27 mouse cellular contexts compared by ENCODE assay signal in the genomic region with DNA sequence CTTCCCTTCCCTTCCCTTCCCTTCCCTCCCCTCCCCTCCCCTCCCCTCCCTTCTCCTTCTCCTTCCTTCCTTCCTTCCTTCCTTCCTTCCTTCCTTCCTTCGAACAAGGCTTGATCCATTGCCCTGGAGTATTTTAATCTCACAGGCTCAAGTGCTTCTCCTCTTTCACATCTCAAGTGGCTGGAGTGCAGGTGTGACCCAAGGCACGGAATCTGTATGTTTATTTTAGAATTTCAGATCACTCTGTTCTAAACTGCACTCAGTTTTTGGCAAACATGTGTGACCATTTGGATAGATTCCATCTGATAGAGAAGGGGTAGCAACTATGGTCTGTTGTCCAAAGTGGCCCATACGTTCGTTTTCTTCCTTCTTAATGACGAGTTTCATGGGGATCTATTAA. TPM values are rescaled to one million over a fixed set of nuclear protein-coding genes. Genes with fewer than 3 reads are reported as not detected.
"Had no signal": no experiment of that assay in that cellular context is flagged by ENCODE, and none has a peak within 500 bp of the region (broad histone marks: within the 10 kb centered on the region; RNA-seq: fewer than 3 reads in every experiment).

No protein-coding gene starts in this region.

- H3K36me3 ChIP-seq: limb, embryonic 12.5 days; limb, embryonic 15.5 days; midbrain, embryonic 12.5 days; midbrain, embryonic 15.5 days; neural tube, embryonic 12.5 days; neural tube, embryonic 15.5 days had no signal

- ATAC-seq: hindbrain, postnatal 0 days; inflammation-experienced regulatory T-cells, adult 6 months; intestine, embryonic 16.5 days; liver, postnatal 0 days; midbrain, embryonic 15.5 days had no signal

- H3K4me2 ChIP-seq: limb, embryonic 12.5 days; limb, embryonic 15.5 days; liver, embryonic 11.5 days; midbrain, embryonic 12.5 days; midbrain, embryonic 15.5 days; neural tube, embryonic 12.5 days; neural tube, embryonic 15.5 days had no signal

- H3K9me3 ChIP-seq: limb, embryonic 12.5 days; limb, embryonic 15.5 days; midbrain, embryonic 12.5 days; midbrain, embryonic 15.5 days; neural tube, embryonic 12.5 days; neural tube, embryonic 15.5 days had no signal

- H3K4me3 ChIP-seq: limb, embryonic 12.5 days; limb, embryonic 15.5 days; midbrain, embryonic 12.5 days; midbrain, embryonic 15.5 days; neural tube, embryonic 12.5 days; neural tube, embryonic 15.5 days had no signal

- H3K9ac ChIP-seq: limb, embryonic 12.5 days; limb, embryonic 15.5 days; liver, embryonic 14.5 days; liver, postnatal 0 days; midbrain, embryonic 12.5 days; midbrain, embryonic 15.5 days; neural tube, embryonic 12.5 days; neural tube, embryonic 15.5 days had no signal

- H3K27ac ChIP-seq: hindbrain, postnatal 0 days; kidney, postnatal 0 days; limb, embryonic 12.5 days; limb, embryonic 15.5 days; liver, embryonic 14.5 days; midbrain, embryonic 12.5 days; midbrain, embryonic 15.5 days; neural tube, embryonic 12.5 days; neural tube, embryonic 15.5 days; stomach, postnatal 0 days had no signal

- DNase-seq: kidney, adult 18-20 months; kidney, adult 9 months; kidney, postnatal 4 days; left cerebral cortex, postnatal 4 days; liver, postnatal 0 days; right cerebral cortex, adult 18-20 months; right cerebral cortex, postnatal 14 days; right cerebral cortex, postnatal 4 days; thymus, adult 2 months; thymus, postnatal 14 days; thymus, postnatal 4 days had no signal

RNA-seq across cellular contexts. Expression of gene Gprc5a, which starts 2.8 kb away (rescaled TPM):
- total RNA-seq: megakaryocyte progenitor cell, adult 5-6 weeks had no signal

RNA-seq across cellular contexts. Expression of gene Gprc5d, which starts 49.9 kb away (rescaled TPM):
- total RNA-seq: hindbrain, postnatal 0 days; layer of hippocampus, postnatal 14 days; left cerebral cortex, postnatal 4 days; megakaryocyte progenitor cell, adult 5-6 weeks had no signal
- polyA plus RNA-seq: hindbrain, postnatal 0 days; inflammation-experienced regulatory T-cells, adult 6 months; limb, embryonic 12.5 days; limb, embryonic 15.5 days; midbrain, embryonic 15.5 days; neural tube, embryonic 12.5 days; neural tube, embryonic 15.5 days; stomach, embryonic 14.5 days had no signal
